Mouse (Mus musculus): ENCODE results near the gene Prkg1. TPM values are rescaled to one million over a fixed set of nuclear protein-coding genes. Genes with fewer than 3 reads are reported as not detected.
A peak's percentile ranks its signal among the peaks of the same experiment; 100 is the strongest.
"Not testable (repeated sequence)": the region's sequence is repeated elsewhere in the genome, so short reads cannot be mapped to it uniquely, and the experiment has no call there.

Prkg1 gene
- total RNA-seq, 2 experiments from 2014 or later, result 15.6 to 16.9 TPM

GRCm38 (mm10) chr19:31362051-31362450 lies 402.8 kb downstream of the Prkg1 start:
- no peak for DNase-seq (ENCODE audit: extremely low spot score in 1 of 2, low spot score in 2 of 2)
- intact Hi-C loops (cut with DNase I), result no loop called here

GRCm38 (mm10) chr19:31361575-31361974 lies 403.3 kb downstream of the Prkg1 start:
- DNase-seq (ENCODE audit: extremely low spot score in 1 of 2, low spot score in 2 of 2), result no peak
- intact Hi-C loops (cut with DNase I), result no loop called here

GRCm38 (mm10) chr19:31361161-31361560 lies 403.7 kb downstream of the Prkg1 start:
- intact Hi-C loops (cut with DNase I), result no loop called here
- peak; percentile 43 to 62 for DNase-seq (ENCODE audit: extremely low spot score in 1 of 2, low spot score in 2 of 2)

GRCm38 (mm10) chr19:31354959-31355358 lies 409.9 kb downstream of the Prkg1 start:
- intact Hi-C loops (cut with DNase I), result no loop called here
- no peak for DNase-seq (ENCODE audit: extremely low spot score in 1 of 2, low spot score in 2 of 2)

GRCm38 (mm10) chr19:31352784-31353183 lies 412.0 kb downstream of the Prkg1 start:
- DNase-seq (ENCODE audit: extremely low spot score in 1 of 2, low spot score in 2 of 2); intact Hi-C loops (cut with DNase I): not testable (repeated sequence)

GRCm38 (mm10) chr19:31351796-31352195 lies 413.0 kb downstream of the Prkg1 start:
- intact Hi-C loops (cut with DNase I), result no loop called here
- DNase-seq (ENCODE audit: extremely low spot score in 1 of 2, low spot score in 2 of 2), result no peak

- DNase-seq (ENCODE audit: extremely low spot score in 1 of 2, low spot score in 2 of 2), result peak in 1 of 2 experiments; percentile 50
- intact Hi-C loops (cut with DNase I), result loop anchor here (5.0 to 10.0 kb wide), 2 partner anchors 320 to 497 kb away; no protein-coding TSS in a partner anchor
Measured at GRCm38 (mm10) chr19:31342150-31342549, 422.7 kb downstream of the Prkg1 start.

- intact Hi-C loops (cut with DNase I), result loop anchor here (5.0 to 10.0 kb wide), 2 partner anchors 321 to 496 kb away; no protein-coding TSS in a partner anchor
- no peak for DNase-seq (ENCODE audit: extremely low spot score in 1 of 2, low spot score in 2 of 2)
Measured at GRCm38 (mm10) chr19:31340898-31341297, 423.9 kb downstream of the Prkg1 start.

- no peak for DNase-seq (ENCODE audit: extremely low spot score in 1 of 2, low spot score in 2 of 2)
- intact Hi-C loops (cut with DNase I), result no loop called here
Measured at GRCm38 (mm10) chr19:31338355-31339101, 426.3 kb downstream of the Prkg1 start.

- intact Hi-C loops (cut with DNase I), result no loop called here
- DNase-seq (ENCODE audit: extremely low spot score in 1 of 2, low spot score in 2 of 2), result no peak
Measured at GRCm38 (mm10) chr19:31337863-31338217, 427.0 kb downstream of the Prkg1 start.

- DNase-seq (ENCODE audit: extremely low spot score in 1 of 2, low spot score in 2 of 2), result no peak
- intact Hi-C loops (cut with DNase I), result no loop called here
Measured at GRCm38 (mm10) chr19:31337163-31337862, 427.5 kb downstream of the Prkg1 start.

GRCm38 (mm10) chr19:31336381-31336780 lies 428.5 kb downstream of the Prkg1 start:
- intact Hi-C loops (cut with DNase I), result no loop called here
- DNase-seq (ENCODE audit: extremely low spot score in 1 of 2, low spot score in 2 of 2), result no peak

GRCm38 (mm10) chr19:31329893-31330292 lies 434.9 kb downstream of the Prkg1 start:
- no peak for DNase-seq (ENCODE audit: extremely low spot score in 1 of 2, low spot score in 2 of 2)
- intact Hi-C loops (cut with DNase I), result no loop called here

GRCm38 (mm10) chr19:31304760-31305159 lies 460.1 kb downstream of the Prkg1 start:
- intact Hi-C loops (cut with DNase I), result no loop called here
- DNase-seq (ENCODE audit: extremely low spot score in 1 of 2, low spot score in 2 of 2), result no peak

- DNase-seq (ENCODE audit: extremely low spot score in 1 of 2, low spot score in 2 of 2), result no peak
- intact Hi-C loops (cut with DNase I), result no loop called here
Measured at GRCm38 (mm10) chr19:31291231-31291630, 473.6 kb downstream of the Prkg1 start.

GRCm38 (mm10) chr19:31284581-31284980 lies 480.3 kb downstream of the Prkg1 start:
- no peak for DNase-seq (ENCODE audit: extremely low spot score in 1 of 2, low spot score in 2 of 2)
- intact Hi-C loops (cut with DNase I), result no loop called here

- DNase-seq (ENCODE audit: extremely low spot score in 1 of 2, low spot score in 2 of 2), result no peak
- intact Hi-C loops (cut with DNase I), result no loop called here
Measured at GRCm38 (mm10) chr19:31284126-31284525, 480.7 kb downstream of the Prkg1 start.

GRCm38 (mm10) chr19:31283617-31284016 lies 481.2 kb downstream of the Prkg1 start:
- no peak for DNase-seq (ENCODE audit: extremely low spot score in 1 of 2, low spot score in 2 of 2)
- intact Hi-C loops (cut with DNase I), result no loop called here

- intact Hi-C loops (cut with DNase I), result no loop called here
- peak; percentile 8 to 23 for DNase-seq (ENCODE audit: extremely low spot score in 1 of 2, low spot score in 2 of 2)
Measured at GRCm38 (mm10) chr19:31279797-31280486, 484.9 kb downstream of the Prkg1 start.

- no peak for DNase-seq (ENCODE audit: extremely low spot score in 1 of 2, low spot score in 2 of 2)
- intact Hi-C loops (cut with DNase I), result no loop called here
Measured at GRCm38 (mm10) chr19:31262438-31262837, 502.4 kb downstream of the Prkg1 start.

All from left cerebral cortex, postnatal 10 days (tissue).